Mouse (Mus musculus): ENCODE results near the gene Pde7b.

Gene Pde7b

GRCm38 (mm10) chr10:20421299-20421883 lies 303.5 kb downstream of the Pde7b start:
- no peak for DNase-seq (ENCODE audit: low spot score)

GRCm38 (mm10) chr10:20420296-20420695 lies 304.6 kb downstream of the Pde7b start:
- no peak for DNase-seq (ENCODE audit: low spot score)

- no peak for DNase-seq (ENCODE audit: low spot score)
Measured at GRCm38 (mm10) chr10:20418856-20419219, 306.0 kb downstream of the Pde7b start.

GRCm38 (mm10) chr10:20418202-20418855 lies 306.5 kb downstream of the Pde7b start:
- no peak for DNase-seq (ENCODE audit: low spot score)

- no peak for DNase-seq (ENCODE audit: low spot score)
Measured at GRCm38 (mm10) chr10:20409181-20409580, 315.7 kb downstream of the Pde7b start.

GRCm38 (mm10) chr10:20408336-20408735 lies 316.5 kb downstream of the Pde7b start:
- no peak for DNase-seq (ENCODE audit: low spot score)

- DNase-seq (ENCODE audit: low spot score), result peak; percentile 24
Measured at GRCm38 (mm10) chr10:20405471-20405870, 319.4 kb downstream of the Pde7b start.

GRCm38 (mm10) chr10:20402941-20403340 lies 321.9 kb downstream of the Pde7b start:
- no peak for DNase-seq (ENCODE audit: low spot score)

- no peak for DNase-seq (ENCODE audit: low spot score)
Measured at GRCm38 (mm10) chr10:20400406-20400805, 324.5 kb downstream of the Pde7b start.

- DNase-seq (ENCODE audit: low spot score), result no peak
Measured at GRCm38 (mm10) chr10:20398641-20399390, 326.1 kb downstream of the Pde7b start.

- DNase-seq (ENCODE audit: low spot score), result no peak
Measured at GRCm38 (mm10) chr10:20398224-20398623, 326.7 kb downstream of the Pde7b start.

GRCm38 (mm10) chr10:20395778-20396177 lies 329.1 kb downstream of the Pde7b start:
- no peak for DNase-seq (ENCODE audit: low spot score)

GRCm38 (mm10) chr10:20394815-20395214 lies 330.1 kb downstream of the Pde7b start:
- DNase-seq (ENCODE audit: low spot score), result no peak

GRCm38 (mm10) chr10:20390568-20390967 lies 334.3 kb downstream of the Pde7b start:
- DNase-seq (ENCODE audit: low spot score), result no peak

- DNase-seq (ENCODE audit: low spot score), result no peak
Measured at GRCm38 (mm10) chr10:20382807-20383419, 342.0 kb downstream of the Pde7b start.

GRCm38 (mm10) chr10:20381352-20381751 lies 343.5 kb downstream of the Pde7b start:
- no peak for DNase-seq (ENCODE audit: low spot score)

- no peak for DNase-seq (ENCODE audit: low spot score)
Measured at GRCm38 (mm10) chr10:20380798-20381197, 344.1 kb downstream of the Pde7b start.

- DNase-seq (ENCODE audit: low spot score), result no peak
Measured at GRCm38 (mm10) chr10:20379071-20379735, 345.7 kb downstream of the Pde7b start.

GRCm38 (mm10) chr10:20377621-20378020 lies 347.3 kb downstream of the Pde7b start:
- no peak for DNase-seq (ENCODE audit: low spot score)

GRCm38 (mm10) chr10:20372046-20372445 lies 352.8 kb downstream of the Pde7b start:
- no peak for DNase-seq (ENCODE audit: low spot score)

GRCm38 (mm10) chr10:20362450-20363118 lies 362.3 kb downstream of the Pde7b start:
- no peak for DNase-seq (ENCODE audit: low spot score)

Measured in ovary, postnatal 36 days (tissue).